Mouse (Mus musculus) sigmoid colon, adult 10 weeks (tissue): ENCODE measurements around the gene Olfr522. TPM values are rescaled to one million over a fixed set of nuclear protein-coding genes. Genes with fewer than 3 reads are reported as not detected.

Experiments
- polyA plus RNA-seq: library from polyadenylated mRNA; stranded (reverse); fragments of 350-450 nt; fragmentation: Illumina TruSeq; extraction: RNeasy Lipid Tissue Mini Kit (QIAGEN cat#74804); gene quantifications from one replicate; pipeline ENCODE4 v1.2.3, GENCODE M21; 2014; ENCODE audit warnings: low read depth, low replicate concordance

Gene Olfr522
- polyA plus RNA-seq, result not detected

DNA sequence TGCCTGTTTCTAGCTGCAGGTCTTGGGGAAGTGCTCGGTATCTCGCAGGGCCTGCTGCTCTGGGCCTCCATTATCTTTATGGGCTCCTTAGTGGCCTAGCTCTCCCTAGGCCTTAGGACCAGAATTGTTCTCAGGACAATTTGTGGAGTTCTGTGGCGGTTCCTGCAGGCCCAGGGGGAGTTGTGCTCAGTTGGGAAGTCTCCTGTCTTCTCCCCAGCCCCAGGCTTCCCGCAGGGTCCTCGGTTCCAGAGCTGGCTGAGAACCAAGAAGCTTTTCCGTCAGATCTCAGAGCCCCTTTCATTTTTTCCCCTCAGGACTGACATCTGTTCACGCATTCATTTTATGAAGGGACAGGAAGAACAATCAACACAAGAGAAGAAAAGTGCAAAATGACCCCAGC lies at the start of gene Olfr522:
Olfr522 (minus strand) TSS at position 101 of the 400 bp plus-strand sequence.

DNA sequence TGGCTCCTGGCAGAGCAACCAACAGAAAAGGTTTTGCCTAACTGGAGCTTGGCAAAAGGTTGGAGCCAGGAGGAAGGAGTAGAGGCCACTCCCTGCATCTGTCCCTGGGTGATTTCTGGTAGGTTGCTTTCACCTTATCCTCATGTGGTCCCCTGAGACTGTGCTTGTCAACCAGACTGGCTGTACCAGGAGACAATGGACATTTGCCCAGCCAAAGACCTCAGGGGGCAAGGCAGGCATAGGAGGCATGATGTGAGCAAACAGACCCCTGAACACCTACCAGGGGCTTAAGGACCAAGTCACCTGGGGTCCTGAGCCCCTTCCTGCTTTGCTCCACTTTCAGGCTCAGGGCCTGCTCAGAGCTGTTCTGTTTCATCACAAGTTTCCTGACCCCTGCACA lies 41.3 kb upstream of the Olfr522 start, which contains the start of gene Olfr524:
Olfr524 (minus strand) TSS at position 101 of the 400 bp plus-strand sequence.

DNA sequence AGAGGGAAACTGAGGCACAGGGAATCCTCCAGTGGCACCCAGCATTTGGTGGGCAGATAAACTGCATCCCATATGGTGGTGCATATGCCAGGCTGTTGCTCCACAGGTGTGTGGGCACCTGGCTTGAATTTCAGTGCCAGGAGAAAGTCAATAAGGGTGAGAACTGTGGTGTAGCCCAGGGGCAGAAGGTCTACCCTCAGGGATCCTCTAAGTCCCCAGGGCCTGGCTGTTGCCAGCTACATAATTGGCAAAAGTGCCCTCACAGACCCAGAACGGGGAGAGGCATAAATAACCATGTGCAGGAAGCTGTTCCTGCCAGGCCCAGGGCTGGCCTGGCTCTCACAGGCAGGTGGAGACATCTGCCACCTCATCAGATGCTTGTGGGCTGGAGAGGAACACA lies 8.4 kb upstream of the Olfr522 start, which contains the start of gene Olfr523:
Olfr523 (plus strand) TSS at position 282 of the 400 bp plus-strand sequence.

DNA sequence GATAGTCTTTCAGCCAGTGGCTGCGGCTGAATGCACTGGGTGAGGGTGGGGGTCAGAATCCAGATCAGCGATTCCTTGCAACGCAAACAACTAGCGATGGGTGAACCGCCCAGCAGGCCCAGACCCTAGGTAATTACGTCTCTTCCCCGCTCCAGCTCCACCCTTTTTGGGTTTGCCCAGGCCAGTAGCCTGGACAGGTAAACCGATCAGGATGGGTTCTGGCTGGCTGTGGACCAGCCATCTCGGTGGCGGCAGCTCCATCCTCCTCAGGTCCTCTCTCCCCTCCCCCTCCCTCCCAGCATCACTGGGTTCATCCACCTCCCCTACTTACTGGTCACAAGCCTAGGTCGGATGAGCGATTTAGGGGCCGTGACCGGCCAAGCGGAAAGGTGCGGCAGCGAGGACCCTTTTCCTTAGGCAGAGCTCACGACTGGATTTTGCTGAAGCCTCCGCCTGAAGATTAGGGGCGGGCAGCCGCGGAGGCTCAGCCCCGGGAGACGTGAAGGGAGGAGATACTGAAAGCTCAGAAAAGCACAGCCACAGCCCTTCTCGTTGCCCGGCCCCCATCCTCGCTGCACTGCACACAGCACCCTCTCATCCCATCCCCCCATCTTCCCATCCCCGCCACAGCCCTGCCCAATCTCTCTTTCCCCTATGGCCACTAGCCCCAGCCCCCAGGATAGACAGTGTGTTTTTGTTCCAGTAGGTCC lies 10.2 kb downstream of the Olfr522 start, which contains the start of gene Sprn:
Sprn (minus strand) TSS at position 660 of the 710 bp plus-strand sequence.

DNA sequence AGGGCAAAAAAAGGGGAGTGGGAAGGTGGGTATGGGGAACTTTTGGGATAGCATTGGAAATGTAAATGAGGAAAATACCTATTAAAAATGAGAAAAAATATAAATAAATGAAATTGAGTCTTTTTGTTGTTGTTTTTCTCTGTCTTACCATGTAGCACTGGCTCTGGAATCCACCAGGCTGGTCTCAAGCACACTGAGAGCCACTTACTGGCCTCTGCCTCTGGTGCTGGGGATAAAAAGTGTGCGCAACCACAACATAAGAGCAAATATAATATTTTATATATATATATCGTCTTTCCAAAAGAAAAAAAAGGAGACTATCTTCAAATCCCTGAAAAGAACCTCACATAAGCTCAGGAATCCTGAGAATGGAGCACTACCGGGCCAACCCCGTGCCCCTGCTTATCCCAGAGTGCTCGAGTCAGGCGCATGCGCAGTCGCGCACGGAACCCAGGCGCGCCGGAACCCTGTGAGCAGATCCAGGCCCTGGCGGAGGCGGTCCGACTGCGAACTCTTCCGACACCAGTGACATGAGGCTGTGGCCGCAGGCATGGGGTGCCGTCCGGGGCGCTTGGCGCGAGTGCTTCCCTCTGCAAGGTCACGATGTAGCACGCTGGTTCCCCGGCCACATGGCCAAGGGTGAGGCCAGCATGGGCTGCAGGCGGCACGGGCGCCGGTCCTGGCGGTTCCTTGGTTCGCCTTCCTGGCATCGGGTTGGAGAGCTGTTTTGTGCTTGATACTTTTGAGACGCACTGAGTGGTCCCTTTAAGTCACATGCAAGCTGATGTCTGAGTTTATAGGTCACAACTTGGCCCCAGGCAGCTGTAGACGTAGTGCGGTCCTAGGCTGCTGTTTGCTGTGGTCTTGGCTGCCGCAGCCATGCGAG lies 27.2 kb downstream of the Olfr522 start, which contains the start of gene Mtg1:
Mtg1 (plus strand) TSS at position 430 of the 886 bp plus-strand sequence.

GRCm38 (mm10) chr7:140116329-140117054 lies 48.1 kb downstream of the Olfr522 start, which contains the start of gene Echs1:
Gene Echs1, minus strand, starts transcription at chr7:140116476.

DNA sequence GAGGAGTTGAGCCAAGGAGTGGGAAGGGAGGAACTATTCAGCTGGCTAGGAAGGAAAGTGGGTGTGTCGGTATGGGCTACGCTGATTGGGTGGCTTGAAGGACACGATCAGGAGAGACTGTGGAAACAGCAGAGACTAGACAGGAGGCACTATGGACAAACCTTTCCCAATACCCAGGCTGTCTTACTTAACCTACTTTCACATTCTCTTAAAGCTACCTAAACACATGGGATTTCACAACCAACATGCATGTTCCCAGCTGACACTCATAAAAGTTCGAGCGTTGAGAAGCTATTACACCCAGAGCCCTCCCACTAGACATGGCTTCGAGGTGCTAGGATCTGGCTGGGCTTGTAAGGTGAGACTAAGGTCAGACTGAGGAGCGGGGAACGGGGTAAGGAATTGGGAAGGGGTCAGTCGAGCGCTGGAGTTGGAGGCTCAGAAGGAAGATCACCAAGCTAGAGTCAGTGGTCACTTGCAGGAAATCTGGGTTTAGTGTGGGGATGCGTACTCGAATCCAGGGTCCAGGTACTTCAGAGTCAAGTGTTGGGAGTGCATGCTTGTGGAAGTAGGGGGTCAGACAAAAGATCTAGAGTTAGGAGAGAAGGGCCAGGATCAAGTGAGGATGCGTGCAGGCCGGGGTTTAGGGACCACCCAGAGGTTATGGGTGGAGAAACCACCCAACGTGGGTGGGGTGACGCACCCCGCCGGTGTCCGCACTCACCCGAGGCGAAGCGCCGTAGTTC lies 48.8 kb downstream of the Olfr522 start, which contains the start of gene Paox:
Paox (plus strand) TSS at position 217 of the 746 bp plus-strand sequence.

Other genes with a start within 250 kb of the Olfr522 start
- not detected for gene Utf1, start 221.0 kb downstream of the Olfr522 start, polyA plus RNA-seq
- gene 6430531B16Rik, start 186.0 kb downstream of the Olfr522 start, polyA plus RNA-seq, result not detected
- not detected for gene Adam8, start 172.2 kb downstream of the Olfr522 start, polyA plus RNA-seq
- gene Zfp511, start 128.4 kb downstream of the Olfr522 start, polyA plus RNA-seq, result 15.9 TPM
- 12.0 TPM for gene Tubgcp2, start 128.1 kb downstream of the Olfr522 start, polyA plus RNA-seq
- gene Msx3, start 115.7 kb downstream of the Olfr522 start, polyA plus RNA-seq, result not detected
- gene Caly, start 82.2 kb downstream of the Olfr522 start, polyA plus RNA-seq, result not detected
- gene Prap1, start 71.4 kb downstream of the Olfr522 start, polyA plus RNA-seq, result not detected
- gene Fuom, start 62.3 kb downstream of the Olfr522 start, polyA plus RNA-seq, result 32.4 TPM
- 5.0 TPM for gene Paox, start 49.0 kb downstream of the Olfr522 start, polyA plus RNA-seq
- 87.7 TPM for gene Echs1, start 48.3 kb downstream of the Olfr522 start, polyA plus RNA-seq
- gene Mtg1, start 27.2 kb downstream of the Olfr522 start, polyA plus RNA-seq, result 3.2 TPM
- 0.73 TPM for gene Sprn, start 9.9 kb downstream of the Olfr522 start, polyA plus RNA-seq
- not detected for gene Olfr523, start 8.5 kb upstream of the Olfr522 start, polyA plus RNA-seq
- not detected for gene Olfr524, start 41.2 kb upstream of the Olfr522 start, polyA plus RNA-seq
- gene Cd163l1, start 53.5 kb upstream of the Olfr522 start, polyA plus RNA-seq, result not detected
- gene 5830411N06Rik, start 82.5 kb upstream of the Olfr522 start, polyA plus RNA-seq, result not detected
- gene Olfr525, start 156.1 kb upstream of the Olfr522 start, polyA plus RNA-seq, result not detected
- gene Olfr527, start 169.3 kb upstream of the Olfr522 start, polyA plus RNA-seq, result not detected
- gene Olfr60, start 196.9 kb upstream of the Olfr522 start, polyA plus RNA-seq, result 0.16 TPM
- gene Olfr530, start 211.6 kb upstream of the Olfr522 start, polyA plus RNA-seq, result not detected
- gene Olfr531, start 238.2 kb upstream of the Olfr522 start, polyA plus RNA-seq, result not detected